Mouse (Mus musculus) skeletal muscle tissue, adult 2 months (tissue): Measurements from ENCODE around the gene Eri2.
A peak's percentile ranks its signal among the peaks of the same experiment; 100 is the strongest.

Experiments
- DNase-seq: peaks from one replicate; pipeline ENCODE4 v3.0.0-alpha.2; 2012; ENCODE audit warnings: low read depth, low spot score

The Eri2 gene

GRCm38 (mm10) chr7:119793586-119794250 lies at the start of gene Eri2, which contains the start of gene Rexo5:
Gene Eri2 (minus strand): TSS chr7:119794058.
Gene Rexo5 (plus strand): TSS chr7:119794006.
- peak; percentile 42 for DNase-seq

- DNase-seq, result no peak
These were observed 48.1 kb upstream of the Eri2 start for GRCm38 (mm10) chr7:119841820-119842449.

- no peak for DNase-seq
These were observed 42.3 kb upstream of the Eri2 start for GRCm38 (mm10) chr7:119835996-119836777.

- DNase-seq, result no peak
These were observed 41.5 kb upstream of the Eri2 start for GRCm38 (mm10) chr7:119835371-119835770.

- DNase-seq, result no peak
These were observed 14.9 kb upstream of the Eri2 start for GRCm38 (mm10) chr7:119808723-119809122.

- no peak for DNase-seq
These were observed 13.5 kb upstream of the Eri2 start for GRCm38 (mm10) chr7:119807396-119807795.

GRCm38 (mm10) chr7:119800991-119801390 lies 7.1 kb upstream of the Eri2 start:
- no peak for DNase-seq

- DNase-seq, result no peak
These were observed 6.6 kb upstream of the Eri2 start for GRCm38 (mm10) chr7:119800488-119800887.

- no peak for DNase-seq
These were observed 1.5 kb upstream of the Eri2 start for GRCm38 (mm10) chr7:119795311-119795710.

- no peak for DNase-seq
These were observed 387 bp upstream of the Eri2 start for GRCm38 (mm10) chr7:119794251-119794638.

GRCm38 (mm10) chr7:119789024-119789423 lies 4.8 kb downstream of the Eri2 start:
- no peak for DNase-seq

GRCm38 (mm10) chr7:119784908-119785307 lies 8.9 kb downstream of the Eri2 start:
- DNase-seq, result no peak

- peak; percentile 60 for DNase-seq
These were observed 10.4 kb downstream of the Eri2 start for GRCm38 (mm10) chr7:119783453-119783852.

GRCm38 (mm10) chr7:119769895-119770294 lies 24.0 kb downstream of the Eri2 start:
- DNase-seq, result no peak

- no peak for DNase-seq
These were observed 26.9 kb downstream of the Eri2 start for GRCm38 (mm10) chr7:119766996-119767395.

- DNase-seq, result no peak
These were observed 29.5 kb downstream of the Eri2 start for GRCm38 (mm10) chr7:119764377-119764776.

GRCm38 (mm10) chr7:119762166-119762697 lies 31.6 kb downstream of the Eri2 start:
- DNase-seq, result no peak

GRCm38 (mm10) chr7:119760527-119760951 lies 33.3 kb downstream of the Eri2 start, which contains the start of gene Acsm3:
Gene Acsm3 (plus strand): TSS chr7:119760923.
- DNase-seq, result no peak

- DNase-seq, result no peak
These were observed 40.2 kb downstream of the Eri2 start for GRCm38 (mm10) chr7:119753696-119754095.

- DNase-seq, result no peak
These were observed 43.9 kb downstream of the Eri2 start for GRCm38 (mm10) chr7:119749942-119750341.

- no peak for DNase-seq
These were observed 45.1 kb downstream of the Eri2 start for GRCm38 (mm10) chr7:119748761-119749160.

GRCm38 (mm10) chr7:119745869-119746268 lies 48.0 kb downstream of the Eri2 start:
- DNase-seq, result no peak
